Mouse (Mus musculus) right cerebral cortex, postnatal 36 days (tissue): ENCODE measurements around the gene Gprc5c.

Experiments
- DNase-seq, 2 experiments: peaks; one replicate each; pipeline ENCODE4 v3.0.0; 2022; ENCODE audit warnings: low spot score in 2 of 2, mixed read lengths in 1 of 2

The Gprc5c gene

GRCm38 (mm10) chr11:114912847-114913246 is 61.9 kb downstream of the Gprc5c start:
- DNase-seq, result peak; percentile 47 to 64

GRCm38 (mm10) chr11:114914978-114915377 is 64.0 kb downstream of the Gprc5c start:
- DNase-seq, result no peak

- DNase-seq, result no peak
Measured at GRCm38 (mm10) chr11:114917120-114917519, 66.2 kb downstream of the Gprc5c start.
